Mouse (Mus musculus): ENCODE measurements around the gene Rsph3b. TPM values are rescaled to one million over a fixed set of nuclear protein-coding genes. Genes with fewer than 3 reads are reported as not detected.
"Not testable (repeated sequence)": the region's sequence is repeated elsewhere in the genome, so short reads cannot be mapped to it uniquely, and the experiment has no call there.

Gene Rsph3b
- polyA plus RNA-seq, 1 experiment from 2014 or later: 41.6 TPM

GRCm38 (mm10) chr17:6967673-6968072 lies 19.2 kb upstream of the Rsph3b start:
- 63% methylated on average over 1 of the region's 1 CpGs for WGBS
- DNase-seq (ENCODE audit: low spot score): not testable (repeated sequence)

GRCm38 (mm10) chr17:6965364-6965763 lies 16.9 kb upstream of the Rsph3b start:
- DNase-seq (ENCODE audit: low spot score): peak; percentile 14
- H3K36me3 ChIP-seq; H3K27ac ChIP-seq (replicated peaks); H3K4me3 ChIP-seq; H3K4me1 ChIP-seq; H3K9me3 ChIP-seq (replicated peaks); H3K27me3 ChIP-seq (ENCODE audit: low read depth, poor library complexity, severe bottlenecking): not testable (repeated sequence)
- 18% methylated on average over 6 of the region's 6 CpGs for WGBS

More at GRCm38 (mm10) chr17:6967673-6968072, 19.2 kb upstream of the Rsph3b start:
- H3K36me3 ChIP-seq; H3K9me3 ChIP-seq (replicated peaks); H3K27ac ChIP-seq (replicated peaks); H3K27me3 ChIP-seq (ENCODE audit: low read depth, poor library complexity, severe bottlenecking); H3K4me3 ChIP-seq; H3K4me1 ChIP-seq: not testable (repeated sequence)

GRCm38 (mm10) chr17:6962936-6963335 lies 14.5 kb upstream of the Rsph3b start:
- H3K36me3 ChIP-seq; H3K4me3 ChIP-seq; H3K9me3 ChIP-seq (replicated peaks); DNase-seq (ENCODE audit: low spot score); H3K27ac ChIP-seq (replicated peaks); H3K4me1 ChIP-seq; H3K27me3 ChIP-seq (ENCODE audit: low read depth, poor library complexity, severe bottlenecking): not testable (repeated sequence)
- 80% methylated on average over 4 of the region's 4 CpGs for WGBS

- not testable (repeated sequence) for H3K36me3 ChIP-seq; H3K4me1 ChIP-seq; H3K4me3 ChIP-seq; H3K27ac ChIP-seq (replicated peaks); H3K9me3 ChIP-seq (replicated peaks); DNase-seq (ENCODE audit: low spot score); H3K27me3 ChIP-seq (ENCODE audit: low read depth, poor library complexity, severe bottlenecking)
- 70% methylated on average over 4 of the region's 6 CpGs for WGBS
Measured at GRCm38 (mm10) chr17:6962339-6962738, 13.9 kb upstream of the Rsph3b start.

- H3K27me3 ChIP-seq (ENCODE audit: low read depth, poor library complexity, severe bottlenecking); H3K36me3 ChIP-seq; H3K9me3 ChIP-seq (replicated peaks); H3K4me1 ChIP-seq; H3K27ac ChIP-seq (replicated peaks): not testable (repeated sequence)
- DNase-seq (ENCODE audit: low spot score): peak; percentile 33
- under 1% methylated on average over 17 of the region's 48 CpGs for WGBS
- peak overlapping the region; percentile 43 for H3K4me3 ChIP-seq
Measured at GRCm38 (mm10) chr17:6961181-6962000, 12.9 kb upstream of the Rsph3b start.

- peak within 1 kb of the TSS; percentile 61 for H3K4me3 ChIP-seq
- H3K27me3 ChIP-seq (ENCODE audit: low read depth, poor library complexity, severe bottlenecking); H3K4me1 ChIP-seq; H3K9me3 ChIP-seq (replicated peaks): not testable (repeated sequence)
- DNase-seq (ENCODE audit: low spot score): peak; percentile 24
- H3K36me3 ChIP-seq: peaks cover 13% of the 10 kb centered on the region
- WGBS: 1% methylated on average over 47 of the region's 51 CpGs
- H3K27ac ChIP-seq (replicated peaks): peak within 1 kb of the TSS; percentile 89
Measured at GRCm38 (mm10) chr17:6960776-6961175, 12.3 kb upstream of the Rsph3b start, which contains the start of gene Tagap1. TSS of gene Tagap1 (minus strand) at chr17:6961156.

GRCm38 (mm10) chr17:6960349-6960748 lies 11.9 kb upstream of the Rsph3b start:
- peak overlapping the region; percentile 61 for H3K4me3 ChIP-seq
- not testable (repeated sequence) for DNase-seq (ENCODE audit: low spot score); H3K4me1 ChIP-seq; H3K27me3 ChIP-seq (ENCODE audit: low read depth, poor library complexity, severe bottlenecking); H3K9me3 ChIP-seq (replicated peaks)
- H3K27ac ChIP-seq (replicated peaks): peak overlapping the region; percentile 89
- 1% methylated on average over 12 of the region's 12 CpGs for WGBS
- peaks cover 15% of the 10 kb centered on the region for H3K36me3 ChIP-seq

GRCm38 (mm10) chr17:6959543-6960259 lies 11.2 kb upstream of the Rsph3b start:
- H3K27me3 ChIP-seq (ENCODE audit: low read depth, poor library complexity, severe bottlenecking); H3K4me1 ChIP-seq; H3K9me3 ChIP-seq (replicated peaks); DNase-seq (ENCODE audit: low spot score); H3K27ac ChIP-seq (replicated peaks): not testable (repeated sequence)
- WGBS: 74% methylated on average over 5 of the region's 6 CpGs
- peak overlapping the region; percentile 61 for H3K4me3 ChIP-seq
- H3K36me3 ChIP-seq: peaks cover 22% of the 10 kb centered on the region

GRCm38 (mm10) chr17:6958881-6959280 lies 10.4 kb upstream of the Rsph3b start:
- not testable (repeated sequence) for H3K4me1 ChIP-seq; DNase-seq (ENCODE audit: low spot score); H3K27ac ChIP-seq (replicated peaks); H3K9me3 ChIP-seq (replicated peaks); H3K4me3 ChIP-seq; H3K27me3 ChIP-seq (ENCODE audit: low read depth, poor library complexity, severe bottlenecking)
- 92% methylated on average over 7 of the region's 8 CpGs for WGBS
- peaks cover 24% of the 10 kb centered on the region for H3K36me3 ChIP-seq

GRCm38 (mm10) chr17:6948769-6949228 lies 317 bp upstream of the Rsph3b start:
- peak; percentile 12 for DNase-seq (ENCODE audit: low spot score)
- WGBS: 21% methylated on average over 9 of the region's 9 CpGs

GRCm38 (mm10) chr17:6947637-6947983 lies 872 bp downstream of the Rsph3b start:
- H3K27me3 ChIP-seq (ENCODE audit: low read depth, poor library complexity, severe bottlenecking); H3K9me3 ChIP-seq (replicated peaks); H3K4me1 ChIP-seq; H3K27ac ChIP-seq (replicated peaks); H3K36me3 ChIP-seq; DNase-seq (ENCODE audit: low spot score): not testable (repeated sequence)
- no CpG with 5 or more reads among the region's 8 CpGs for WGBS
- H3K4me3 ChIP-seq: peak overlapping the region; percentile 63

More at GRCm38 (mm10) chr17:6948769-6949228, 317 bp upstream of the Rsph3b start:
- peak overlapping the region; percentile 83 for H3K27ac ChIP-seq (replicated peaks)
- H3K9me3 ChIP-seq (replicated peaks); H3K4me1 ChIP-seq; H3K36me3 ChIP-seq; H3K27me3 ChIP-seq (ENCODE audit: low read depth, poor library complexity, severe bottlenecking): not testable (repeated sequence)
- peak overlapping the region; percentile 63 for H3K4me3 ChIP-seq

- not testable (repeated sequence) for H3K27ac ChIP-seq (replicated peaks); H3K4me1 ChIP-seq; DNase-seq (ENCODE audit: low spot score); H3K9me3 ChIP-seq (replicated peaks); H3K27me3 ChIP-seq (ENCODE audit: low read depth, poor library complexity, severe bottlenecking); H3K36me3 ChIP-seq; H3K4me3 ChIP-seq
- no CpG with 5 or more reads among the region's 4 CpGs for WGBS
Measured at GRCm38 (mm10) chr17:6942560-6942959, 5.9 kb downstream of the Rsph3b start.

- H3K9me3 ChIP-seq (replicated peaks); H3K27ac ChIP-seq (replicated peaks); H3K4me1 ChIP-seq; H3K36me3 ChIP-seq; H3K27me3 ChIP-seq (ENCODE audit: low read depth, poor library complexity, severe bottlenecking); DNase-seq (ENCODE audit: low spot score); H3K4me3 ChIP-seq: not testable (repeated sequence)
- WGBS: 96% methylated on average over 7 of the region's 7 CpGs
Measured at GRCm38 (mm10) chr17:6931625-6932024, 16.9 kb downstream of the Rsph3b start.
